Mouse (Mus musculus) MEL (cell line): Measurements from ENCODE around the gene Abcc4. TPM values are rescaled to one million over a fixed set of nuclear protein-coding genes. Genes with fewer than 3 reads are reported as not detected.

ENCODE experiments used
- DNase-seq: peaks from one replicate; pipeline ENCODE4 v3.0.0; 2011; ENCODE audit warnings: low read depth, low spot score
- H3K27ac ChIP-seq: 2 replicates; pipeline ENCODE4 v1.5.1; 2012; ENCODE audit warnings: low read depth, mild to moderate bottlenecking, control low read depth, low read length, moderate library complexity; ENCODE audit not compliant: control insufficient read depth
- H3K27me3 ChIP-seq, 2 experiments: fragments of 150-350 bp in 1 of 2; sonication (generic) in 1 of 2; 2 replicates each; pipeline ENCODE4 v1.6.1; 2012; ENCODE audit warnings: low read length in 2 of 2, mild to moderate bottlenecking in 2 of 2, improper control_type of control experiment in 1 of 2, moderate library complexity in 1 of 2; ENCODE audit not compliant: insufficient read depth in 2 of 2, control insufficient read depth in 1 of 2
- H3K36me3 ChIP-seq, 2 experiments: 2 replicates each; pipeline ENCODE4 v1.6.1; 2012 to 2014; ENCODE audit warnings: low read length in 2 of 2, improper control_type of control experiment in 1 of 2, inconsistent platforms in 1 of 2, mild to moderate bottlenecking in 1 of 2; ENCODE audit not compliant: insufficient read depth in 2 of 2, control insufficient read depth in 1 of 2
- H3K4me1 ChIP-seq, 2 experiments: fragments of 150-350 bp in 1 of 2; sonication (generic) in 1 of 2; 2 replicates each; pipeline ENCODE4 v1.6.1; 2012; ENCODE audit warnings: low read length in 2 of 2, improper control_type of control experiment in 1 of 2, mild to moderate bottlenecking in 1 of 2; ENCODE audit not compliant: insufficient read depth in 2 of 2, control insufficient read depth in 1 of 2
- H3K4me3 ChIP-seq, 2 experiments: fragments of 150-350 bp in 1 of 2; sonication (generic) in 1 of 2; 2 replicates each; pipeline ENCODE4 v1.5.1; 2012; ENCODE audit warnings: low read depth in 2 of 2, low read length in 2 of 2, mild to moderate bottlenecking in 2 of 2, moderate library complexity in 2 of 2, control low read depth in 1 of 2, improper control_type of control experiment in 1 of 2; ENCODE audit not compliant: control insufficient read depth in 1 of 2, insufficient read depth in 1 of 2
- H3K79me2 ChIP-seq: 2 replicates; pipeline ENCODE4 v1.6.1; 2012; ENCODE audit warnings: mild to moderate bottlenecking, low read length, moderate library complexity; ENCODE audit not compliant: control insufficient read depth, poor library complexity, insufficient read depth
- H3K9ac ChIP-seq: 2 replicates; pipeline ENCODE4 v1.6.1; 2012; ENCODE audit warnings: low read depth, mild to moderate bottlenecking, control low read depth, low read length, moderate library complexity; ENCODE audit not compliant: control insufficient read depth, poor library complexity, severe bottlenecking
- H3K9me3 ChIP-seq: fragments of 150-350 bp; sonication (generic); replicated peaks from 2 replicates; pipeline ENCODE4 v1.6.1; 2012; ENCODE audit warnings: mild to moderate bottlenecking, low read length, improper control_type of control experiment, moderate library complexity; ENCODE audit not compliant: insufficient read depth
- BHLHE40 ChIP-seq: IDR thresholded peaks from 2 replicates; pipeline ENCODE4 v1.6.1; 2012; ENCODE audit warnings: low read depth, mild to moderate bottlenecking, inconsistent platforms, low read length, improper control_type of control experiment, borderline replicate concordance
- CHD1 ChIP-seq: IDR thresholded peaks from 2 replicates; pipeline ENCODE4 v1.6.1; 2012; ENCODE audit warnings: low read depth, mild to moderate bottlenecking, inconsistent platforms, low read length, improper control_type of control experiment
- CTCF ChIP-seq, 3 experiments: IDR thresholded peaks in 2 of 3; conservative IDR thresholded peaks in 1 of 3; 2 replicates each; pipeline ENCODE4 v1.5.1; 2011 to 2012; ENCODE audit warnings: low read length in 3 of 3, low read depth in 2 of 3, mild to moderate bottlenecking in 2 of 3, improper control_type of control experiment in 1 of 3, inconsistent platforms in 1 of 3, mixed read lengths in 1 of 3, moderate library complexity in 1 of 3; ENCODE audit not compliant: control insufficient read depth in 1 of 3, insufficient read depth in 1 of 3, poor library complexity in 1 of 3, severe bottlenecking in 1 of 3
- E2F4 ChIP-seq: IDR thresholded peaks from 2 replicates; pipeline ENCODE4 v1.6.1; 2011; ENCODE audit warnings: low read depth, low read length, improper control_type of control experiment, borderline replicate concordance
- GATA1 ChIP-seq: IDR thresholded peaks from 2 replicates; pipeline ENCODE4 v1.6.1; 2011; ENCODE audit warnings: low read depth, low read length, improper control_type of control experiment
- MAX ChIP-seq: IDR thresholded peaks from 2 replicates; pipeline ENCODE4 v1.6.1; 2011; ENCODE audit warnings: low read length, improper control_type of control experiment
- MAZ ChIP-seq: IDR thresholded peaks from 2 replicates; pipeline ENCODE4 v1.6.1; 2012; ENCODE audit warnings: low read depth, mild to moderate bottlenecking, inconsistent platforms, low read length, improper control_type of control experiment
- MXI1 ChIP-seq: IDR thresholded peaks from 2 replicates; pipeline ENCODE4 v1.6.1; 2011; ENCODE audit warnings: mild to moderate bottlenecking, low read depth, low read length, improper control_type of control experiment
- MYB ChIP-seq: IDR thresholded peaks from 2 replicates; pipeline ENCODE4 v1.6.1; 2011; ENCODE audit warnings: mild to moderate bottlenecking, low read depth, low read length, improper control_type of control experiment
- NELFE ChIP-seq: IDR thresholded peaks from 2 replicates; pipeline ENCODE4 v1.6.1; 2011; ENCODE audit warnings: low read depth, low read length, improper control_type of control experiment
- POLR2A ChIP-seq, 2 experiments: IDR thresholded peaks; 2 replicates each; pipeline ENCODE4 v1.6.1; 2011 to 2012; ENCODE audit warnings: low read length in 2 of 2, mild to moderate bottlenecking in 2 of 2, control low read depth in 1 of 2, improper control_type of control experiment in 1 of 2, low read depth in 1 of 2, moderate library complexity in 1 of 2; ENCODE audit not compliant: control insufficient read depth in 1 of 2, insufficient read depth in 1 of 2, poor library complexity in 1 of 2
- POLR2AphosphoS5 ChIP-seq: IDR thresholded peaks from 2 replicates; pipeline ENCODE4 v1.6.1; 2012; ENCODE audit warnings: low read depth, borderline replicate concordance, mild to moderate bottlenecking, inconsistent platforms, low read length, moderate library complexity, mixed read lengths
- RAD21 ChIP-seq: IDR thresholded peaks from 2 replicates; pipeline ENCODE4 v1.6.1; 2011; ENCODE audit warnings: mild to moderate bottlenecking, low read depth, low read length, improper control_type of control experiment
- RCOR1 ChIP-seq: IDR thresholded peaks from 2 replicates; pipeline ENCODE4 v1.6.1; 2012; ENCODE audit warnings: low read depth, mild to moderate bottlenecking, inconsistent platforms, low read length, improper control_type of control experiment
- SIN3A ChIP-seq: IDR thresholded peaks from 2 replicates; pipeline ENCODE4 v1.6.1; 2012; ENCODE audit warnings: low read length, improper control_type of control experiment, inconsistent platforms
- SMC3 ChIP-seq: IDR thresholded peaks from 2 replicates; pipeline ENCODE4 v1.6.1; 2011; ENCODE audit warnings: low read depth, low read length, improper control_type of control experiment
- TAL1 ChIP-seq: IDR thresholded peaks from 2 replicates; pipeline ENCODE4 v1.6.1; 2012; ENCODE audit warnings: mild to moderate bottlenecking, inconsistent platforms, low read length, moderate library complexity, mixed read lengths
- TBP ChIP-seq: IDR thresholded peaks from 2 replicates; pipeline ENCODE4 v1.8.0; 2011; ENCODE audit warnings: low read depth, low read length, improper control_type of control experiment
- TCF12 ChIP-seq: IDR thresholded peaks from 2 replicates; pipeline ENCODE4 v1.6.1; 2014; ENCODE audit warnings: low read depth, mild to moderate bottlenecking, inconsistent platforms, low read length, improper control_type of control experiment, moderate library complexity
- UBTF ChIP-seq: IDR thresholded peaks from 2 replicates; pipeline ENCODE4 v1.6.1; 2012; ENCODE audit warnings: low read depth, mild to moderate bottlenecking, inconsistent platforms, low read length, improper control_type of control experiment, moderate library complexity, borderline replicate concordance; ENCODE audit not compliant: insufficient read depth
- ZC3H11A ChIP-seq: IDR thresholded peaks from 2 replicates; pipeline ENCODE4 v1.6.1; 2012; ENCODE audit warnings: low read depth, mild to moderate bottlenecking, inconsistent platforms, low read length, improper control_type of control experiment
- ZMIZ1 ChIP-seq: IDR thresholded peaks from 2 replicates; pipeline ENCODE4 v1.6.1; 2012; ENCODE audit warnings: low read depth, mild to moderate bottlenecking, inconsistent platforms, low read length, improper control_type of control experiment, moderate library complexity
- polyA plus RNA-seq, 2 experiments: library from polyadenylated mRNA; stranded (reverse) in 1 of 2; unstranded in 1 of 2; fragments of >175 nt in 1 of 2; fragments of >200 nt in 1 of 2; gene quantifications; 2 replicates each; pipeline versions ENCODE4 v1.2.1 to v1.2.4; 2012; ENCODE audit warnings: low replicate concordance in 2 of 2, low read depth in 1 of 2; ENCODE audit not compliant: insufficient read length in 2 of 2, insufficient read depth in 1 of 2, missing spikeins in 1 of 2
- total RNA-seq: library from RNA; depleted of rRNA; stranded (reverse); fragments of 300-350 nt; gene quantifications from 2 replicates; pipeline ENCODE4 v1.2.3, GENCODE M21; 2012

Gene Abcc4
- total and polyA plus RNA-seq, 3 experiments = 7.1 to 8.4 TPM; not detected in 1

- DNase-seq = peak; percentile 28
- Histone ChIP-seq H3K9ac (no peak overlapping the region), H3K4me1 (peaks cover 0 to 2% of the 10 kb centered on the region in 2 experiments; a peak in 2 of 4 replicates), H3K27me3 (no peaks in the 10 kb centered on the region), H3K9me3 (no peaks in the 10 kb centered on the region), H3K4me3 (no peak overlapping the region), H3K79me2 (no peaks in the 10 kb centered on the region), H3K36me3 (peaks cover 0 to 4% of the 10 kb centered on the region in 2 experiments; a peak in 2 of 4 replicates), H3K27ac (no peak overlapping the region)
- peak; percentile 47 to 69 (median 59) for TF ChIP-seq CTCF (IDR thresholded peaks at IDR 0.05 in 2 of 3, conservative IDR thresholded peaks at IDR 0.05 in 1 of 3; ENCODE audit: control insufficient read depth in 1 of 3, insufficient read depth in 1 of 3, low read depth in 2 of 3, low read length in 3 of 3, poor library complexity in 1 of 3, severe bottlenecking in 1 of 3)
- peak; percentile 58 for TF ChIP-seq ZC3H11A
- TF ChIP-seq SMC3 = peak; percentile 62
- TF ChIP-seq ZMIZ1 = no peak
- peak; percentile 60 for TF ChIP-seq RAD21
These were observed 114.3 kb downstream of the Abcc4 start for GRCm38 (mm10) chr14:118591477-118592403.

- H3K36me3 ChIP-seq = peaks cover 0 to 9% of the 10 kb centered on the region in 2 experiments; a peak in 2 of 4 replicates
- TF ChIP-seq SMC3 = no peak
- H3K4me3 ChIP-seq = peak overlapping the region in 1 of 2 experiments; percentile 35; a peak in 3 of 4 replicates
- H3K9ac ChIP-seq = no peak overlapping the region
- no peaks in the 10 kb centered on the region for H3K79me2 ChIP-seq
- peak overlapping the region; percentile 24; the same call in 1 of the 2 replicates for H3K27ac ChIP-seq
- peak; percentile 49 for DNase-seq
- H3K9me3 ChIP-seq = no peaks in the 10 kb centered on the region
- H3K4me1 ChIP-seq = peaks cover 0 to 4% of the 10 kb centered on the region in 2 experiments; a peak in 1 of 4 replicates
- H3K27me3 ChIP-seq = no peaks in the 10 kb centered on the region
These were observed 123.6 kb downstream of the Abcc4 start for GRCm38 (mm10) chr14:118582333-118582941.

- peak; percentile 39 for DNase-seq
- Histone ChIP-seq H3K36me3 (peaks cover 0 to 9% of the 10 kb centered on the region in 2 experiments; a peak in 2 of 4 replicates), H3K79me2 (no peaks in the 10 kb centered on the region), H3K27ac (no peak overlapping the region), H3K27me3 (no peaks in the 10 kb centered on the region), H3K9ac (no peak overlapping the region), H3K4me3 (no peak overlapping the region), H3K9me3 (no peaks in the 10 kb centered on the region), H3K4me1 (peaks cover 0 to 4% of the 10 kb centered on the region in 2 experiments; a peak in 1 of 4 replicates)
- no peak for TF ChIP-seq TBP
- TF ChIP-seq TCF12 = peak; percentile 64
- no peak for TF ChIP-seq MAZ
- no peak for TF ChIP-seq POLR2AphosphoS5
- no peak for TF ChIP-seq UBTF
- TF ChIP-seq RAD21 = no peak
- peak; percentile 75 for TF ChIP-seq RCOR1
- TF ChIP-seq SIN3A = no peak; the same call in 1 of the 2 replicates
- no peak for TF ChIP-seq CTCF (IDR thresholded peaks at IDR 0.05 in 2 of 3, conservative IDR thresholded peaks at IDR 0.05 in 1 of 3; ENCODE audit: control insufficient read depth in 1 of 3, insufficient read depth in 1 of 3, low read depth in 2 of 3, low read length in 3 of 3, poor library complexity in 1 of 3, severe bottlenecking in 1 of 3)
- TF ChIP-seq NELFE = no peak
- TF ChIP-seq CHD1 = no peak
- peak; percentile 75 for TF ChIP-seq GATA1
- TF ChIP-seq MAX = no peak
- TF ChIP-seq MYB = peak; percentile 60; the same call in 1 of the 2 replicates
- TF ChIP-seq BHLHE40 = no peak
- TF ChIP-seq TAL1 = peak; percentile 60
- no peak for TF ChIP-seq E2F4
- TF ChIP-seq MXI1 = no peak
- TF ChIP-seq POLR2A (IDR thresholded peaks at IDR 0.05; ENCODE audit: control insufficient read depth in 1 of 2, insufficient read depth in 1 of 2, low read depth in 1 of 2, low read length in 2 of 2, poor library complexity in 1 of 2) = no peak
These were observed 124.3 kb downstream of the Abcc4 start for GRCm38 (mm10) chr14:118581673-118582072.
